10 mouse cellular contexts compared by ENCODE assay signal in genomic region chr17:88462658-88463057, GRCm38 (mm10). TPM values are rescaled to one million over a fixed set of nuclear protein-coding genes. Genes with fewer than 3 reads are reported as not detected.
A peak's percentile ranks its signal among the peaks of the same experiment; 100 is the strongest.
DNase-seq lines count a peak whose midpoint lies in the region; ATAC-seq lines count a peak whose summit lies in the region.
"Had no signal": no experiment of that assay in that cellular context is flagged by ENCODE, and none has a peak within 500 bp of the region (broad histone marks: within the 10 kb centered on the region; RNA-seq: fewer than 3 reads in every experiment).

No protein-coding gene starts in this region.

- H3K36me3 ChIP-seq in heart, embryonic 12.5 days, result peaks cover 6% of the 10 kb centered on the region
- H3K36me3 ChIP-seq in forebrain, embryonic 10.5 days (replicated peaks), result peaks cover 48% of the 10 kb centered on the region

- H3K27ac ChIP-seq in heart, embryonic 12.5 days (ENCODE audit: poor library complexity, severe bottlenecking), result no peak overlapping the region
- peak overlapping the region; percentile 88 for H3K27ac ChIP-seq in brown adipose tissue, adult 24 weeks (replicated peaks; ENCODE audit: low read depth, low read length)
- no peak overlapping the region for H3K27ac ChIP-seq in forebrain, embryonic 10.5 days
- H3K27ac ChIP-seq: embryonic facial prominence, embryonic 13.5 days had no signal

- H3K9ac ChIP-seq in heart, embryonic 12.5 days, result no peak overlapping the region
- H3K9ac ChIP-seq: embryonic facial prominence, embryonic 13.5 days had no signal

- DNase-seq in heart, adult 18-20 months, result peak; percentile 76 to 82
- DNase-seq in heart, postnatal 4 days, result peak; percentile 27
- DNase-seq in lung, postnatal 4 days, result peak; percentile 57 to 64
- no peak for DNase-seq in left cerebral cortex, adult 8-10 months (ENCODE audit: low spot score in 2 of 2)
- DNase-seq in forebrain, embryonic 10.5 days (ENCODE audit: extremely low spot score, low spot score), result no peak

- ATAC-seq in heart, embryonic 12.5 days (ENCODE audit: insufficient number of reproducible peaks, low FRiP score), result no peak
- ATAC-seq in CD4-positive, CD25-positive, alpha-beta regulatory T cell, adult 4 months, result no peak

- no peak overlapping the region for H3K4me2 ChIP-seq in heart, embryonic 12.5 days
- H3K4me2 ChIP-seq: embryonic facial prominence, embryonic 13.5 days had no signal

- WGBS in heart, embryonic 12.5 days, result 81% methylated on average over 5 of the region's 5 CpGs
- WGBS in forebrain, embryonic 10.5 days, result 93% methylated on average over 5 of the region's 5 CpGs

- no peaks in the 10 kb centered on the region for H3K27me3 ChIP-seq in heart, embryonic 12.5 days (replicated peaks)
- H3K27me3 ChIP-seq in forebrain, embryonic 10.5 days (ENCODE audit: poor library complexity, severe bottlenecking), result no peaks in the 10 kb centered on the region
- H3K27me3 ChIP-seq: CH12.LX; embryonic facial prominence, embryonic 13.5 days had no signal

- no peaks in the 10 kb centered on the region for H3K9me3 ChIP-seq in heart, embryonic 12.5 days (replicated peaks)
- H3K9me3 ChIP-seq in forebrain, embryonic 10.5 days, result no peaks in the 10 kb centered on the region; the same call in 1 of the 2 replicates
- H3K9me3 ChIP-seq: embryonic facial prominence, embryonic 13.5 days had no signal

- H3K4me1 ChIP-seq in heart, embryonic 12.5 days (replicated peaks), result peaks cover 14% of the 10 kb centered on the region
- 0 out of 2 replicates have a peak, but pooled peaks cover 3% of the 10 kb centered on the region for H3K4me1 ChIP-seq in brown adipose tissue, adult 24 weeks (ENCODE audit: control insufficient read depth, insufficient read depth, insufficient read length, low read length)
- H3K4me1 ChIP-seq in forebrain, embryonic 10.5 days, result no peaks in the 10 kb centered on the region
- H3K4me1 ChIP-seq: embryonic facial prominence, embryonic 13.5 days had no signal

- H3K4me3 ChIP-seq in heart, embryonic 12.5 days, result no peak overlapping the region
- no peak overlapping the region for H3K4me3 ChIP-seq in brown adipose tissue, adult 24 weeks (ENCODE audit: insufficient read depth, low read depth, low read length)
- H3K4me3 ChIP-seq in forebrain, embryonic 10.5 days, result no peak overlapping the region
- H3K4me3 ChIP-seq: embryonic facial prominence, embryonic 13.5 days had no signal

RNA-seq across cellular contexts. Expression of gene Foxn2, which starts 22.1 kb away (rescaled TPM):
- 1 to 10 TPM; 7.4 to 7.9 TPM for total RNA-seq in heart, adult 18-20 months (2021)
- 12.2 and 12.4 TPM in 2 replicates for polyA plus RNA-seq in heart, embryonic 12.5 days (2016; fragmentation: Nextera tagmentation; extraction: Ambion mirVana)
- polyA plus RNA-seq in brown adipose tissue, adult 24 weeks (2012; ENCODE audit: insufficient read depth, insufficient read length, missing spikeins), result 8.7 and 15.9 TPM in 2 replicates
- 10 to 100 TPM; 13.6 to 13.9 TPM for total RNA-seq in heart, postnatal 4 days (2021)
- total RNA-seq in left cerebral cortex, adult 8-10 months (2022), result 10 to 100 TPM; 16.3 to 18.8 (median 17.6) TPM
- 14.3 and 14.5 TPM in 2 replicates for polyA plus RNA-seq in forebrain, embryonic 10.5 days (2016; fragmentation: Nextera tagmentation; extraction: Ambion mirVana)
- polyA plus RNA-seq in CD4-positive, CD25-positive, alpha-beta regulatory T cell, adult 4 months (2017; shearing (Covaris generic)), result 10 to 100 TPM; 34.5 to 41.0 TPM

Comparison
In these comparisons a context has a peak if more than half of its experiments do, and no peak if none do; other contexts are left out.
1. DNase-seq: peak in heart, adult 18-20 months (2 of 2), heart, postnatal 4 days (single experiment) and lung, postnatal 4 days (2 of 2); none in left cerebral cortex, adult 8-10 months (0 of 2) and forebrain, embryonic 10.5 days (single experiment).